Mouse (Mus musculus) limb, embryonic 13.5 days (tissue): ENCODE results near the gene Ttn. TPM values are rescaled to one million over a fixed set of nuclear protein-coding genes. Genes with fewer than 3 reads are reported as not detected.

Experiments
- ATAC-seq: fragments of 200-750 bp; cut with Nextera tagmentation; 2 replicates; pipeline ENCODE4 v1.8.0; 2017; ENCODE audit warnings: low read depth, moderate number of reproducible peaks, moderate TSS enrichment; ENCODE audit not compliant: low FRiP score
- H3K27ac ChIP-seq: fragments of 300-500 bp; sonication (generic); 2 replicates; pipeline ENCODE4 v1.5.1; 2015; ENCODE audit warnings: inconsistent platforms, mild to moderate bottlenecking, moderate library complexity
- H3K27me3 ChIP-seq: fragments of 300-500 bp; sonication (generic); 2 replicates; pipeline ENCODE4 v1.6.1; 2015; ENCODE audit warnings: mild to moderate bottlenecking, inconsistent platforms
- H3K36me3 ChIP-seq: fragments of 300-500 bp; sonication (generic); 2 replicates; pipeline ENCODE4 v1.6.1; 2015; ENCODE audit warnings: inconsistent platforms, mild to moderate bottlenecking, moderate library complexity
- H3K4me1 ChIP-seq: fragments of 300-500 bp; sonication (generic); 2 replicates; pipeline ENCODE4 v1.6.1; 2015; ENCODE audit warnings: inconsistent platforms
- H3K4me2 ChIP-seq: fragments of 300-500 bp; sonication (generic); replicated peaks from 2 replicates; pipeline ENCODE4 v1.6.1; 2015; ENCODE audit warnings: inconsistent platforms, mild to moderate bottlenecking, moderate library complexity
- H3K4me3 ChIP-seq: fragments of 300-500 bp; sonication (generic); 2 replicates; pipeline ENCODE4 v1.5.1; 2015; ENCODE audit warnings: moderate library complexity, mild to moderate bottlenecking, inconsistent platforms
- H3K9ac ChIP-seq: fragments of 300-500 bp; sonication (generic); 2 replicates; pipeline ENCODE4 v1.6.1; 2015; ENCODE audit warnings: mild to moderate bottlenecking, inconsistent platforms
- H3K9me3 ChIP-seq: fragments of 300-500 bp; sonication (generic); 2 replicates; pipeline ENCODE4 v1.6.1; 2016; ENCODE audit warnings: inconsistent platforms
- WGBS: fragments of 180-500 bp; shearing (Covaris S2); methylation state at CpG from one replicate; pipeline ENCODE4 v1.1.7; 2015; 5-methylcytosine and 5-hydroxymethylcytosine counted together
- polyA plus RNA-seq: library from polyadenylated mRNA; unstranded; fragments of >200 nt; fragmentation: Nextera tagmentation; extraction: Ambion mirVana; gene quantifications from 2 replicates; pipeline ENCODE4 v1.2.1, GENCODE M21; 2015

Gene Ttn
- polyA plus RNA-seq, 1 experiment from 2014 or later: 78.9 TPM

DNA sequence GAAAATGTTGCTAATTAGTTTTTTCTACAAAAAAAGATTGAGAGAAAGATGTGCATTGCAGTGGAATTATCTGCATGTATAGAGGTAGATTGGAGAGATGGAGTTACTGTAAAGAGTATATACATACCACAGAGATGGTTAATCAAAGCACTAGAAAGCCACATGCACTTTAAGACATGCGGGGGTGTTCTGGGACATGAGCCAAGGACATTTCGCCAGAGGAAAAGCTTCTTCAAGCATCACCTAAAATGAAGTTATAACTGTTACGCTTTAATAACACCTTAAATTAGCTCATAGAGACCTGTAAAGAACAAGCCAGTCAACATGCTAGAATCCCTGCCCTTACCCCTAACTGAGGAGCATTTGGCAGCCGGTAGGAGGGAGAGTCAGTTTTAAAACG, 315.1 kb downstream of the Ttn start:
- 76% methylated on average over 5 of the region's 5 CpGs for WGBS

GRCm38 (mm10) chr2:76665531-76665930, 316.8 kb downstream of the Ttn start:
- Histone ChIP-seq H3K36me3 (peaks cover 49% of the 10 kb centered on the region), H3K4me2 (no peak overlapping the region), H3K4me3 (no peak overlapping the region), H3K4me1 (no peaks in the 10 kb centered on the region), H3K27me3 (no peaks in the 10 kb centered on the region), H3K9me3 (no peaks in the 10 kb centered on the region), H3K9ac (no peak overlapping the region), H3K27ac (no peak overlapping the region)
- ATAC-seq: no peak
- 93% methylated on average over 7 of the region's 7 CpGs for WGBS

More for the DNA sequence above, 315.1 kb downstream of the Ttn start:
- no peak overlapping the region for H3K27ac ChIP-seq
- H3K4me2 ChIP-seq: no peak overlapping the region
- H3K9me3 ChIP-seq: no peaks in the 10 kb centered on the region
- H3K36me3 ChIP-seq: peaks cover 39% of the 10 kb centered on the region
- H3K9ac ChIP-seq: no peak overlapping the region
- H3K4me3 ChIP-seq: no peak overlapping the region
- H3K4me1 ChIP-seq: peaks cover 12% of the 10 kb centered on the region
- ATAC-seq: no peak
- H3K27me3 ChIP-seq: no peaks in the 10 kb centered on the region

DNA sequence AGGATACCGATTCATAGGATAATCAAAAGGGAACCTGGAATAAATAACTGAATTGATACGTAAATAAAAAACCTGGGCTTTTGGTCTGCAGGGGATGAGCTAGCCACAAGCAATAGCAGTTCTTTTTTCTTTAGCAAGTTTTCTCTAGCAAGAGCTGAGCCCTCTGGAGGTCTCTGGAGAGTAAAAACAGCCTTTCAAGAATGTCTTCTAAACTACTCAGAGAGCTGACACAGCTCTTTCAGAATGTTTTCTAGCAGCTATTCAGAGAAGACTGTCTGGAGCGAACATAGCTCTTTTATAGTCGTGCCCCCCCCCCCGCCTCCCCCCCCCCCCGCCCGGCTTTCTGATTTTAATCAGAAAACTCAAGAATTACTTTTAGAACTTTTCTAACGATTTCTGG, 322.9 kb downstream of the Ttn start:
- Histone ChIP-seq H3K4me3 (no peak overlapping the region), H3K36me3 (peaks cover 29% of the 10 kb centered on the region), H3K4me2 (no peak overlapping the region), H3K27me3 (no peaks in the 10 kb centered on the region), H3K9ac (no peak overlapping the region), H3K9me3 (no peaks in the 10 kb centered on the region), H3K27ac (no peak overlapping the region), H3K4me1 (peaks cover 10% of the 10 kb centered on the region)
- 31% methylated on average over 7 of the region's 8 CpGs for WGBS
- ATAC-seq: no peak

DNA sequence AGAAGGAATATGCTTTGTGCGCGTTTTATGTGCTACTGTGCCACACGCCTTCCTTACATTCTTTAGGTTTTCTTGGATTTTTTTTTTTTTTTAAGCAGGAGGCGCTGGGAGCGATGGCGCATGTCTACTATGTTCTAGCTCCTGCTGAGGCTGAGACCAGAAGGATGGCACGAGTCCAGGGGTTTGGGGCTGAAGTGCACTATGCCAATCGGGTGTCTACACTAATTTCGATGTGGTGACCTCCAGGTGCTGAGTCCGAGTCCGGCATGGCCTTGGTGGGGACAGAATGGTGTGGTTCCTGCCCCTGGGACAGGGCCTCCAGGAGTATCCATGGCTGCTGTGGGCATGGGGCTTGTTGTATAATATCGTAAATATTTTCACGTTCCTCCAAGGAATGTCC, 323.8 kb downstream of the Ttn start:
- H3K27me3 ChIP-seq: no peaks in the 10 kb centered on the region
- H3K4me1 ChIP-seq: peaks cover 10% of the 10 kb centered on the region
- no peak overlapping the region for H3K27ac ChIP-seq
- no peak overlapping the region for H3K9ac ChIP-seq
- no peak overlapping the region for H3K4me3 ChIP-seq
- H3K9me3 ChIP-seq: no peaks in the 10 kb centered on the region
- ATAC-seq: no peak
- 72% methylated on average over 13 of the region's 13 CpGs for WGBS
- no peak overlapping the region for H3K4me2 ChIP-seq
- H3K36me3 ChIP-seq: peaks cover 22% of the 10 kb centered on the region

GRCm38 (mm10) chr2:76655982-76656381, 326.4 kb downstream of the Ttn start:
- Histone ChIP-seq H3K4me1 (peaks cover 10% of the 10 kb centered on the region), H3K27me3 (no peaks in the 10 kb centered on the region), H3K4me2 (no peak overlapping the region), H3K27ac (no peak overlapping the region), H3K9ac (no peak overlapping the region), H3K9me3 (no peaks in the 10 kb centered on the region), H3K4me3 (no peak overlapping the region), H3K36me3 (no peaks in the 10 kb centered on the region)
- ATAC-seq: no peak
- WGBS: 21% methylated on average over 1 of the region's 1 CpGs

- H3K9ac ChIP-seq: no peak overlapping the region
- no peak for ATAC-seq
- H3K27me3 ChIP-seq: no peaks in the 10 kb centered on the region
- no peaks in the 10 kb centered on the region for H3K9me3 ChIP-seq
- no peak overlapping the region for H3K4me2 ChIP-seq
- no peak overlapping the region for H3K27ac ChIP-seq
- H3K4me3 ChIP-seq: no peak overlapping the region
- no peaks in the 10 kb centered on the region for H3K36me3 ChIP-seq
- WGBS: 74% methylated on average over 3 of the region's 3 CpGs
- H3K4me1 ChIP-seq: peaks cover 10% of the 10 kb centered on the region
Observed at GRCm38 (mm10) chr2:76655444-76655843, 326.9 kb downstream of the Ttn start.

DNA sequence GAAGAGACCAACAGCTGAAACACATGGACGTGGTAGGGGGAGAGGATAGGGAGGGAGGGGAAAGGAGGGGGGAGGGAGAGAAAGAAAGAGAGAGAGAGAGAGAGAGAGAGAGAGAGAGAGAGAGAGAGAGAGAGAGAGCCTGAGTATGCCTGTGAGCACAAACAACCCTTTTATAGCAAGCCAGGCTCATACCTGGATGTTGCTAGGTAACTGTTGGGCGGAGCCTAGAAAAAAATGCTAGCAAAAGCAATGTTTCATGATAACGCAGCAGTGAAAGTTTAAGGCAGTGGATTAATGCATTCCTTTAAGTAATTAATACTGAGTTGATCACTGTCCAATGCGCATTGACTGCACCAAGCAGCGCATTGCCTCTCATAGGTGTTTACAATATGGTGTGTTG, 327.7 kb downstream of the Ttn start:
- Histone ChIP-seq H3K36me3 (no peaks in the 10 kb centered on the region), H3K4me1 (peaks cover 10% of the 10 kb centered on the region), H3K4me3 (no peak overlapping the region), H3K9me3 (no peaks in the 10 kb centered on the region), H3K4me2 (no peak overlapping the region), H3K9ac (no peak overlapping the region), H3K27me3 (no peaks in the 10 kb centered on the region), H3K27ac (no peak overlapping the region)
- ATAC-seq: no peak
- 82% methylated on average over 5 of the region's 5 CpGs for WGBS

Other genes with a start within 250 kb of the Ttn start
- gene Ccdc141, start 188.1 kb upstream of the Ttn start, polyA plus RNA-seq: 18.4 and 19.7 TPM in 2 replicates